Mouse (Mus musculus) adipose tissue, adult 10 weeks (tissue): Measurements from ENCODE around the gene Vtcn1. TPM values are rescaled to one million over a fixed set of nuclear protein-coding genes. Genes with fewer than 3 reads are reported as not detected.

ENCODE experiments used
- polyA plus RNA-seq: library from polyadenylated mRNA; stranded (reverse); fragments of 350-450 nt; fragmentation: Illumina TruSeq; extraction: RNeasy Lipid Tissue Mini Kit (QIAGEN cat#74804); gene quantifications from one replicate; pipeline ENCODE4 v1.2.3, GENCODE M21; 2014; ENCODE audit warnings: low read depth, low replicate concordance

Vtcn1 gene
- 1.6 TPM for polyA plus RNA-seq

DNA sequence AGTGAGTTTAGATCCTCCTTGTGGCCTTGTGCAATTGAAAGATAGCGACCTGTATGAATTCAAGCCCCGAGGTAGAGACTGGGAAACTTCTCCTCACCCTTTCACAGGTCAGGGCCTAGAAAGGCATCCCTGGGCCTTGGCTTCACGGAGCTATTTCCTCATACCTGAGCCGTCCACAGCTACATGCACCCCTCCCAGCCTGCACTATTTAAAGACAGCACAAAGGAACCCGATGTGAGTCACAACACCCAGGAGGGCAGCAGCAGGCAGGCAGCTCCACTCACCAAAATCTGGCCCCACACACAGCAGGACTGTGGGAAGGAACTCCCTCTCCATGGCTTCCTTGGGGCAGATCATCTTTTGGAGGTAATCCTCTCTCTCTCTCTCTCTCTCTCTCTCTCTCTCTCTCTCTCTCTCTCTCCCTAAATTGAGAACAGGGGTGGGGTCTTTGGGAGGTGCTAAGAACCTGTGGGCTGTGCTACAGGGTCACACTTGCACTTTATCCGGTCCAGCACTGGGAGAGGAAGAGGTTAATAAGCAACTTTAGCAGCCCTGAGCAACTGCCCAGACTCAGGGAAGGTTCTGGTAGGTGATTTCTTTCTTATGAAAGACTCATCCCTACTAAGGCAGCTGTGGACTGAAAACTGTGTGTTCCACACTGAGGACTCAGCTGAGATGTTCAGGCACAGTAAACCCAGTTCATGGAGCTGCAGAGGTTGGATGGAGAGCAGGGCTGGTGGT is at the start of gene Vtcn1:
Gene Vtcn1 (plus strand): TSS at position 235 of the 741 bp plus-strand sequence.

DNA sequence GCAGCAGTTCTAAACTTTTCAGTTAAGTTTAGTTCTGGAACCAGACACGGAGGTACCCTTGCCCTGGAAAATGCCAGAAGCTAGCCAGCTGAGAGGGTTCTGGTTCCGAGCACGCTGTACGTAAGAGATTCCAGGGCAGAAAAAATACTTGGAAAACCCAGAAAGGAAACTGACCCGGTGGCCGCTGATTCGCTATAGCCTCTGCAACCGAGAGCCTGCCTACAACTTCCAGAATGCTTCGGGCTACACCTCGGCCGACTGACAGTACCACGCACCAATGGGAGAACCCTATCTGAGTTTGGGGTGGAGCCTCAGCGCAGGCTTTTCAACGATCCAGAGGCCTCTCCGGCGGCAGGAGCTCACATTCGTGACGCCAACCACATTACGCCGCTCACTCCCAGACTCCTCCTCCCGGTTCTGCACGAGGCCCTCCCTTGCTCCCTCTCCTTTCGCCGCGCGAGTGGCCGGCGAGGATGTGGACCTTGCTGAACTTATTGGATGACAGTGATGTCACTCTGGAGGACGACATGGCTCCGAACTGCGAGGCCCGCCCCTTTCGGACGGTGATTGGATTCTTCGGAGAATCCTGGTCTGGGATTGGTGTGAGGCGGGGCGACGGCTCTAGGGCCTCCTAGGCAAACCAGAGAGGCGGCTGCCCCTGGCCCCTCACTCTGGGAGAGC is 96.7 kb downstream of the Vtcn1 start, which contains the start of gene Trim45:
Gene Trim45 (plus strand): TSS at position 378 of the 681 bp plus-strand sequence.

Other genes with a start within 250 kb of the Vtcn1 start
- 24.3 TPM for gene Man1a2, start 140.0 kb upstream of the Vtcn1 start, polyA plus RNA-seq
- 4.3 TPM for gene Trim45, start 96.7 kb downstream of the Vtcn1 start, polyA plus RNA-seq
- 6.1 TPM for gene Ttf2, start 144.2 kb downstream of the Vtcn1 start, polyA plus RNA-seq
- 0.21 TPM for gene Cd101, start 204.1 kb downstream of the Vtcn1 start, polyA plus RNA-seq